Mouse (Mus musculus): ENCODE results near the gene Zc3h12a. TPM values are rescaled to one million over a fixed set of nuclear protein-coding genes. Genes with fewer than 3 reads are reported as not detected.

Gene Zc3h12a
- polyA plus RNA-seq, 1 experiment = 0.19 TPM

DNA sequence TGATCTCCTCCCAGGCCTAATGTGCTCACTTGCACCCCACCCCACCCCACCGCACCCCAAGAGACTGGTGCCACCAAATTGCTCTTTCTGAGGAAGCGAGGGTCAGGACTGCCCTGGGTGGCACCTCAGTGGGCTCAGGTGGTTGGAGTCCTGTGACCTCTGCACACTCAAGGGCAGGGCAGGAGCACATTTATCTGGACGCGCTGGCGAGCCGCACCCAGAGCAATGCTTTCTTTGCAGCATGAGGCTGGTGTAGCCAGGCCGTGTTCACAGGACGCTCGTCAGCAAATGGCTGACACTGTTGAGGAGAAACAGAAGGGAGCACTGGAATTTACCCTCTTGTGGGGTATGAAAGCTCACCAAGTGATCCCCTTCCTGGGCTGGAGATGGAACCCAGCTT, 22.3 kb downstream of the Zc3h12a start:
- peaks cover 77% of the 10 kb centered on the region for H3K36me3 ChIP-seq (ENCODE audit: control insufficient read depth)
- H3K4me3 ChIP-seq (replicated peaks) = no peak overlapping the region
- TF ChIP-seq TAL1 (IDR thresholded peaks at IDR 0.05; ENCODE audit: low read length) (no peak), GATA1 (IDR thresholded peaks at IDR 0.05; ENCODE audit: low read length) (no peak)

DNA sequence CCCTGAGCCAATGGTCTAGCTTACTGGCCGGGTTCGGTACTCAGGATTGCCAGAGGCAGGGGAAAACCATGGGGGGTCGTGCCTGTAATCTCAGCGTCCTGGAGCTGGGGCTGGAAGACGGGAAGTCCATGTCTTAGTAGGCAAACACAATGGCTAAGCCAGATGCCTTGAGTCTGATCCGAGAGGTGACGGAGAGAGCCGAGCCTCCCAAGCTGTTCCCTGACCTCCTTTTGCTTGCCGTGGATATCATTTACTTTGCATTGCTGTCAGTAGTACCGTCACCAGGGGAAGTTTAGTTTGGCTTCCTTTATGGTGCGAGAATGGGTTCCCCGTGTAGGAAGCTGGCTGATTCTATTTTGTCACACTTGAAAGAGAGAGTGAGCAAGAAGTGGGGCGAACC, 26.3 kb downstream of the Zc3h12a start:
- TF ChIP-seq GATA1 (IDR thresholded peaks at IDR 0.05; ENCODE audit: low read length) (no peak), TAL1 (IDR thresholded peaks at IDR 0.05; ENCODE audit: low read length) (no peak)
- no peaks in the 10 kb centered on the region for H3K27me3 ChIP-seq (ENCODE audit: control insufficient read depth)
- H3K4me1 ChIP-seq (ENCODE audit: control insufficient read depth) = no peaks in the 10 kb centered on the region
- H3K36me3 ChIP-seq (ENCODE audit: control insufficient read depth) = peaks cover 68% of the 10 kb centered on the region
- no peak overlapping the region for H3K4me3 ChIP-seq (replicated peaks)
- H3K9me3 ChIP-seq (ENCODE audit: control insufficient read depth, low read length) = no peaks in the 10 kb centered on the region

More for the DNA sequence above, 22.3 kb downstream of the Zc3h12a start:
- Histone ChIP-seq H3K9me3 (ENCODE audit: control insufficient read depth, low read length) (no peaks in the 10 kb centered on the region), H3K4me1 (ENCODE audit: control insufficient read depth) (no peaks in the 10 kb centered on the region), H3K27me3 (ENCODE audit: control insufficient read depth) (no peaks in the 10 kb centered on the region)

GRCm38 (mm10) chr4:125099458-125099857, 28.2 kb downstream of the Zc3h12a start:
- Histone ChIP-seq H3K27me3 (ENCODE audit: control insufficient read depth) (no peaks in the 10 kb centered on the region), H3K36me3 (ENCODE audit: control insufficient read depth) (peaks cover 65% of the 10 kb centered on the region), H3K9me3 (ENCODE audit: control insufficient read depth, low read length) (no peaks in the 10 kb centered on the region), H3K4me1 (ENCODE audit: control insufficient read depth) (no peaks in the 10 kb centered on the region), H3K4me3 (replicated peaks) (no peak overlapping the region)
- no peak for TF ChIP-seq TAL1 (IDR thresholded peaks at IDR 0.05; ENCODE audit: low read length)
- no peak for TF ChIP-seq GATA1 (IDR thresholded peaks at IDR 0.05; ENCODE audit: low read length)

- no peak for TF ChIP-seq TAL1 (IDR thresholded peaks at IDR 0.05; ENCODE audit: low read length)
- no peak for TF ChIP-seq GATA1 (IDR thresholded peaks at IDR 0.05; ENCODE audit: low read length)
- peaks cover 56% of the 10 kb centered on the region for H3K36me3 ChIP-seq (ENCODE audit: control insufficient read depth)
- no peaks in the 10 kb centered on the region for H3K27me3 ChIP-seq (ENCODE audit: control insufficient read depth)
Observed at GRCm38 (mm10) chr4:125097412-125097811, 30.2 kb downstream of the Zc3h12a start.

DNA sequence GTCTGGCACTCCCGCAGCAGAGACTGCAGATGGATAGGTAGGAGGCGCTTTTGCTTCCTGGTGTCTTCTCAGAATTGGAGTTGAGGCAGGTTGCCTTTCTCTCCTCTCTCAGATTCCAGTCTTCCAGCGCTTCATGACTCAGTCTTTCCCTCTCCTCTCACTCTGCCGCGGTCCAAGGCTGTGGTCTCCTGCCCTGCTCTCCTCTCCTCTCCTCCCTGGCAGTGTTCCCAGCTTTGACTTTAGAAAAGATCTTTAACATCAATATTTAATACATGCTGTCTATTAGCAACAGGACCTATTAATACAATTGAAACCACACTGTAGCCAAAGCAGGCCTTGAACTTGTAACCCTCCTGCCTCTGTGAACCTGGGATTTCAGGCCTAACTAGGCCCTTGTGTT, 31.6 kb downstream of the Zc3h12a start:
- no peak for TF ChIP-seq TAL1 (IDR thresholded peaks at IDR 0.05; ENCODE audit: low read length)
- TF ChIP-seq GATA1 (IDR thresholded peaks at IDR 0.05; ENCODE audit: low read length) = no peak
- Histone ChIP-seq H3K36me3 (ENCODE audit: control insufficient read depth) (peaks cover 59% of the 10 kb centered on the region), H3K9me3 (ENCODE audit: control insufficient read depth, low read length) (peaks cover 4% of the 10 kb centered on the region), H3K4me1 (ENCODE audit: control insufficient read depth) (no peaks in the 10 kb centered on the region), H3K4me3 (replicated peaks) (no peak overlapping the region), H3K27me3 (ENCODE audit: control insufficient read depth) (no peaks in the 10 kb centered on the region)

More at GRCm38 (mm10) chr4:125097412-125097811, 30.2 kb downstream of the Zc3h12a start:
- H3K4me3 ChIP-seq (replicated peaks) = no peak overlapping the region
- H3K4me1 ChIP-seq (ENCODE audit: control insufficient read depth) = no peaks in the 10 kb centered on the region
- H3K9me3 ChIP-seq (ENCODE audit: control insufficient read depth, low read length) = no peaks in the 10 kb centered on the region

DNA sequence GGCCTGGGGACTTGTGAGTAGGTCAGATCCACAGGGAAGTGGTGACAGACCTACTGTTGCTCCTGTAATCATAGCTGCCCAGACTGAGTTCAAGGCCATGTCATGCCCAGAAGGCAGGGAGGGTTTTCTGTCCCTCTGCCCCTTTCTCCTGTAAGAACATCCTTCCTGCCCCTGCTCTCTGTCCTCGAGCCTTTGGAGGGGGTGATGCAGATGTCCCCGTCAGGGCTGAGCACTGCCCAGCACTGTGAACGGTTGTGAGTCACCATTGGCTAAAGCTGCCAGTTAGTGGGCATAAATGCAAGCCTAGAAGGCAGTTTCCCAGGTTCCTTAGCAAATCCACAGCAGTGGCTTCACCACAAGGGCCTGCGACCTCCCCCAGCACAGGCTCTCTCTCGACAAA, 34.6 kb downstream of the Zc3h12a start:
- H3K4me1 ChIP-seq (ENCODE audit: control insufficient read depth) = no peaks in the 10 kb centered on the region
- no peak overlapping the region for H3K4me3 ChIP-seq (replicated peaks)
- peaks cover 5% of the 10 kb centered on the region for H3K9me3 ChIP-seq (ENCODE audit: control insufficient read depth, low read length)
- no peaks in the 10 kb centered on the region for H3K27me3 ChIP-seq (ENCODE audit: control insufficient read depth)
- H3K36me3 ChIP-seq (ENCODE audit: control insufficient read depth) = peaks cover 74% of the 10 kb centered on the region
- TF ChIP-seq TAL1 (IDR thresholded peaks at IDR 0.05; ENCODE audit: low read length) (no peak), GATA1 (IDR thresholded peaks at IDR 0.05; ENCODE audit: low read length) (no peak)

DNA sequence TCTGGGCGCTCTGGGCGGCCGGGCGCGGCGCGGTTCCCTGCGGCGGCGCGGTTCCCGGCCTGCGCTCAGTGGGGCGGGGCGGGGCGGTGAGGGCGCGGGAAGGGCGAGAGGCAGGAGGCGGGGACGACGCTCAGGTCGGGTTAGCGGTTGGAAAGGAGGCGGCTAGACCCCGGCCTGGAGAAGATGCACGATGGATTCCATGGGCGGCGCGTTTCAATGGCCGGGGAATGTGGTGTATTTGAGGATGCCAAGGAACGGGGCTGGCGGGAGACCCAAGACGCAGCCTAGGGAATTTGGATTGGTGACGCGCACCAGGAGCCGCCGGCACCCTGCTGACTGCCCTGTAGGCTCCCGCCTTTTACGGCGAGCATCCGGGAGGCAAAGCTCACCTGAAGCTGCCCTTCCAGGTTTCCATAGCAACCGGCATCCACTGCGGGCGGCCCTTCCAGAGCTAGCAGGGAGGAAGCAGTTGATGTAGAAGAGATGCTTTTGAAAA, 42.2 kb downstream of the Zc3h12a start:
- H3K9me3 ChIP-seq (ENCODE audit: control insufficient read depth, low read length) = peaks cover 3% of the 10 kb centered on the region; the same call in 1 of the 2 replicates
- H3K27me3 ChIP-seq (ENCODE audit: control insufficient read depth) = no peaks in the 10 kb centered on the region
- peaks cover 35% of the 10 kb centered on the region for H3K4me1 ChIP-seq (ENCODE audit: control insufficient read depth)
- TF ChIP-seq GATA1 (IDR thresholded peaks at IDR 0.05; ENCODE audit: low read length) = no peak
- no peak for TF ChIP-seq TAL1 (IDR thresholded peaks at IDR 0.05; ENCODE audit: low read length)
- H3K4me3 ChIP-seq (replicated peaks) = peak overlapping the region; percentile 97
- peaks cover 59% of the 10 kb centered on the region for H3K36me3 ChIP-seq (ENCODE audit: control insufficient read depth)

DNA sequence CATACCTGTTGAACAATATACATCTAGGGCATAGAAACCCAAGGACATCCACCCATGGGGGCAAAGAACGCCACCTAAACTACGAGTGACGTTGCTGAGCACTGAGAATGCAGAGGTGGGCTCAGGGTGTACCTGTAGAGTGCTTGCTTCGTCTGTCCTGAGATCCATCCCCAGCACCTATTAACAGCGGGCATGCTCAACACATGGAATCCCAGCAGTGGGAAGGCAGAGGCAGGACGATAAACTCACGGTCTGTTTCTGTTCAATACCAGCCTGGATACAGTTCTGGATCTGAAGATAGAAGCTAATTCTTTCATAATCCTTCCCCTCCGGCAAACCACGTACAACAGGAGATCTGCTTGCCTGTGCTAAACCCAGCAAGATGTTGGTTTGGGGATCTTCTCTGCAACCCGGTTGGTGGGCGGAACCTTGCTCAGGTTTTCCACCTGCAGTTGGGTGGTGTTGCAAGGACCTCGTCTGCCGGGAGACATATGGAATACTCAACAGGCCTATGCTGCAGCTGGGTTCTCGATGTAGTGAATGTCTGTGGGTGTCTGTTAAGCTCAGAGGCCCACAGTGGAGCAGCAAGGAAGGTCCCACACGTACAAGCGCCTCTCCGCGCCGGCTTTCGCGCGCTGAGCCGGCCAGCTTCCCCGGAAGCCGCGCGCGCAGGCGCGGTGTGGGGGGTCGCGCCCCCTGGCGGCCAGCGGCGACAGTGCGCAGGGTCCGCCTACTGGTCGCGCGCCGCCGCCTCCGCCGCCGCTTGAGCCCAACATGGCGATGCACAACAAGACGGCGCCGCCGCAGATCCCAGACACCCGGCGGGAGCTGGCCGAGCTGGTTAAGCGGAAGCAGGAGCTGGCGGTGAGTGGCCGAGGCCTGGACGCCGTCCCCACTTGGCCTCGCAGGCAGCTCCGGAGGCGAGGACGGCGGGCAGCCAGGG, 43.0 kb downstream of the Zc3h12a start, which contains the start of gene Meaf6:
TSS of gene Meaf6 (plus strand) at position 732 of the 943 bp plus-strand sequence.
- H3K9me3 ChIP-seq (ENCODE audit: control insufficient read depth, low read length) = peaks cover 3% of the 10 kb centered on the region; the same call in 1 of the 2 replicates
- H3K27me3 ChIP-seq (ENCODE audit: control insufficient read depth) = no peaks in the 10 kb centered on the region
- H3K36me3 ChIP-seq (ENCODE audit: control insufficient read depth) = peaks cover 52% of the 10 kb centered on the region
- peaks cover 35% of the 10 kb centered on the region for H3K4me1 ChIP-seq (ENCODE audit: control insufficient read depth)
- no peak for TF ChIP-seq TAL1 (IDR thresholded peaks at IDR 0.05; ENCODE audit: low read length)
- no peak for TF ChIP-seq GATA1 (IDR thresholded peaks at IDR 0.05; ENCODE audit: low read length)
- peak within 1 kb of the TSS; percentile 97 for H3K4me3 ChIP-seq (replicated peaks)

- H3K27me3 ChIP-seq (ENCODE audit: control insufficient read depth) = no peaks in the 10 kb centered on the region
- TF ChIP-seq GATA1 (IDR thresholded peaks at IDR 0.05; ENCODE audit: low read length) (no peak), TAL1 (IDR thresholded peaks at IDR 0.05; ENCODE audit: low read length) (no peak)
- H3K4me1 ChIP-seq (ENCODE audit: control insufficient read depth) = peaks cover 13% of the 10 kb centered on the region
- H3K9me3 ChIP-seq (ENCODE audit: control insufficient read depth, low read length) = peaks cover 3% of the 10 kb centered on the region; the same call in 1 of the 2 replicates
- no peak overlapping the region for H3K4me3 ChIP-seq (replicated peaks)
- peaks cover 70% of the 10 kb centered on the region for H3K36me3 ChIP-seq (ENCODE audit: control insufficient read depth)
Observed at GRCm38 (mm10) chr4:125078698-125079097, 48.9 kb downstream of the Zc3h12a start.
